Mouse (Mus musculus) thymus, adult 2 months (tissue): ENCODE measurements at regions not wholly inside any gene's neighbourhood (a gene's known extent, or its start where the extent isn't known, plus 50 kb on each side); places are given as distances from the start of the nearest gene placed in this dataset.

Experiments used
- CTCF ChIP-seq: fragments of 200-500 bp; IDR thresholded peaks from 2 replicates; pipeline ENCODE4 v1.5.1; 2012; ENCODE audit warnings: mild to moderate bottlenecking, control low read depth, low read length, moderate library complexity, borderline replicate concordance; ENCODE audit not compliant: control insufficient read depth, poor library complexity, insufficient read depth; ENCODE audit errors: extremely low read depth
- POLR2A ChIP-seq: fragments of 200-500 bp; IDR thresholded peaks from 2 replicates; pipeline ENCODE4 v1.6.1; 2012; ENCODE audit warnings: mild to moderate bottlenecking, low read length, control low read depth, moderate library complexity; ENCODE audit not compliant: control insufficient read depth, poor library complexity, insufficient read depth; ENCODE audit errors: extremely low read depth

GRCm38 (mm10) chr11:44323314-44323713 is 76.5 kb upstream of the Il12b start:
- no peak for TF ChIP-seq CTCF
- no peak for TF ChIP-seq POLR2A
